Mouse (Mus musculus): Measurements from ENCODE around the gene Irak3.

The Irak3 gene

DNA sequence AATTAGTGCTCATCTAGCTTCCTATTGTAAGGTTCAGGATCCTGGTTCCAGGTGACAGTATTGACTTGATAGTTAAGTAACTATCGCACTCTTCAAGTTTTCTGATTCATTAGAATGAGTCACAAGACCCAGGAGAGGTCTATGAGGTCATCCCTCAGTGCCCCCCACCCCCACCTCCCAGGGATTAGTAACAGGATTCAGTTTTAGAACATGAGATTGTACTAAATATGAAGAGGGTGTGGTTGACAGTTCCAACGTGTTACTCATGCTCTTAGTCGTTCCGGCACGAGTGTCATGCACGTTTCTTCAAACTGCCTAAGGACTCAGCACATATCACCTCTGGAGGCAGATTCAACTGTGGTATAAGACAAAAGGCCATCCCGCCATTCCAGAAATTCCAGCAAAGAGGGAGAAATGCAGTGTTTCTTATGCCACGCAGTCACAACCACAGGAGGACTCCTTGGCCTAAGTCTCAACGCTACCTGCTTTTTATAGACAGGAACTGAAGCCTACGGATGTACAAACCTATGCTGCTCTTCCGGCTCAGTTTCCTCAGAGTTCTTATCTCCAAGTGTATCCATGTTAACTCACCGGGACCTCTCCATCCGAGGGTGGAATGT is 2.8 kb upstream of the Irak3 start:
- no peak for DNase-seq (ENCODE audit: low spot score in 2 of 2)

DNA sequence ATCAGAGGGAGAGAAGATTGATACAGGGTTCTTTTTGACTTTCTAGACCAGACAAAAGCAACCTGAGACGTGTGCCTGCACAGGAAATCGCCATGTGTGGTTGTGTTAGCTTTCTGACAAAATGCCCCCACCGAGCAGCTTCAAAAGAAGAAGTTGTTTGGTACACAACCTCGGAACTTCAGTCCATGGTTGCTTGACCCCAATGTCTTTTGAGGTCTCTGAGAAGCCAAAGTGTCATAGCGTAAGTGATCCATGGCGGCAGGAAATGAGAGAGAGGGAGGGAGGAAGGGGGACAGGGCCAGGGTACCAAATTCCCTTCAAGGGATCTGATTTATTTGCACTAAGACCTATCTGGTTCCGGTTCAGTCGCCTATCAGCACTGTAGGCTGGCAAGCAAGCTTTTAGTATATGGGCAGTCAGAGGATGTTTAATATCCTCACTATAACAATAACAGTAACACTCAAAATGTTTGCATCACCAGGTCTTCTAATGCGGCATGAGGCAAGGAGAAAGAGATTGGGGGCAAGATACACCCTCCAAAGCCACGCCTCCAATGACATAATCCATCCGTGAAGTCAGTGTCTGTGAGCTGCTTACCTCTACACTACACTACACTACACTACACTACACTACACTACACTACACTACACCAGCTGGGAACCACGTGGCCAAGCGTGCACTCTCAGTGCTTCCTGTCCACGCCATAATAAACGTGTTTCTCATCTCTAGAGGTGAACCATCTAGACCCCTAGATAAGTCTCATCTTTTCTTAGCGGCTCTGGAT is 729 bp upstream of the Irak3 start:
- DNase-seq (ENCODE audit: low spot score in 2 of 2) = no peak

DNA sequence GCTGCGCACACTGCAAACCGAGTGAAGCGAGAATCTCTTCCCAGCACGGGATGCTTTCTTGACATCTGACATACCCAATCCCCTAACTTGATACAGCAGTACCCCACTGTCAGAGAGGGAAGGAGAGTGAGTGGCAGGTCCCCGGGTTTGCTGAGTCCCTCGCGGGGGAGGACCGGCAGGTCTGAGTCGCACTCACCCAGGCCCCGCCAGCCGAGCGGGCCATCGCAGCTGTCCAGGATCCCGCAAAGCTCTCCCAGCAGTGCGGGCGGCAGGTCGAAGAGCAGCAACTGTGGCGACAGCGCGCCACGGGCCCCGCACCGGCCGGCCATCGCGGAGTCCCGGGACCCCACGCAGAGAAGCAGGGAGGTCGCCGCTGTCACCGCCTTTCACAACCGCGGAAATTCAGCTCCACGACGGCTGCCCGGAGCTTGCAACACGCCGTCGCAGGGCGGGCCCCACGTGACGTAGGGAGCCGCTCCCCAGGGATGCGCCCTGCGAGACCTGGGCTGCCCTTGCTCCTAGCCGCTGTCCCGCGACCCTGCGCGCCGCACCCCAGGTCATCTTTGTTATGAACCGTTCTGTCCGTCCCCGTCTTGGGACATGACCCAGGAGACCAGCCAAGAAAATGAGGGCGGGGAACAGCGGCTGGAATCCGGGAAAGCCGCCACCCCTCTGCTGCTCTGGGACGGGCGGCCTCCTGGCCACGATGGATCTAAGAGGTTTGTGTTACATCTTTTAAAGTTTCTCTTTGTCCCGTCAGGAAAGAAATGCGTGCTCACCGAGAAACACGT is 604 bp downstream of the Irak3 start, which contains the start of gene Tmbim4:
TSS of gene Tmbim4 (plus strand) at position 460 of the 791 bp plus-strand sequence.
- DNase-seq (ENCODE audit: low spot score in 2 of 2) = peak; percentile 84 to 89

DNA sequence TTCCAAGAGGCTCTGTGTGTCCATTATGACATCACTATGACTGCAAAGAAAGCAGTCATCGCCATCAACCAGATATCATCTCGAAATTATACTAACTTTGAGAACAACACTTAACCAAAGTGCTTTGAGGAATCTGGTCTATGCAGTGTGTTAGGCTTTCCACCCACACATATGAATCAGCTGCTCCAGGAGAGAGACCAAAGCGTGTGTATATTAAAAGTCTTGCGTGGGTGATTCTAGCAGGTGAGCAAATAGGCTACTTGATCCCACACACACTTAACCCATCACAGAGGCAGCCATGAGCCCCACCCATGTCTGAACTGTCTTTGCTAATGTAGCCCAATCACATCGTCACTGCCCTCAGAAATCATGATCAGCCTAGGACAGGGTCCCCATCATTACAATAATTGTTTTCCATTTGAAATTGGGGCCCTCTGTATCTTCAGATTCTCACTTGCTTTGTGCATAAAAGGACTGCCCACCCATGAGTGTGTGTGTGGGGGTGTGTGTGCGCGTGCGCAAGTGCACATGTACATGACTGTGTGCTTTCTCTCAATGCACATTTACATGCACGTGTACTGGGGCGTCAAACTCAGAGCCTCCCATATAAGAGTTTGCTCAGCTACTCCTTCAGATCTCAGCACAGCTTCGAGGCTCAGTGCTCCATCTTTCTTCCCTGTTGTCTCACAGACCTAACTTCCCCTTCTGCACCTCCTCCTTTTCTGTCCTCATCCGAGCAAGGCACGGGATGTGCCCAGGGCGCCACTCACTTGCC is 4.7 kb downstream of the Irak3 start:
- DNase-seq (ENCODE audit: low spot score in 2 of 2) = no peak

DNA sequence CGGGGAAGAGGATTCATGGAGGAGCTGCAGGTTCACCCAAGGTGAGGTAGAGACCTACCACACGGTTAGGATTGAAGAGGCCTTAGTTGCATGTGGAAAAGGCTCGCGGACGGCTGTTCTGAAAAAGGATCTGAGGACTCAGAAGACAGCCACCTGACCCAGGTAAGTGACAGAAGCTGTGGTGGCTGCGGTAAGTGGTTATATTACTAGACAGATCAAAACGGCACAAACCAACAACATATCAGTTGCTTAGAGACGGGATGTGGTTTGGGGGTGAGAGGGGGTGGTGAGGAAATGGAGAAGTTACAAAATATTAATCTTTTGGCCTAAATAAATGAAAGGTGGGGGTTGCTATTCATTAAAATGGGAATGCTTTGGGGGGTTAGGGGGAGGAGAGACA is 8.7 kb downstream of the Irak3 start:
- DNase-seq (ENCODE audit: low spot score in 2 of 2) = no peak

DNA sequence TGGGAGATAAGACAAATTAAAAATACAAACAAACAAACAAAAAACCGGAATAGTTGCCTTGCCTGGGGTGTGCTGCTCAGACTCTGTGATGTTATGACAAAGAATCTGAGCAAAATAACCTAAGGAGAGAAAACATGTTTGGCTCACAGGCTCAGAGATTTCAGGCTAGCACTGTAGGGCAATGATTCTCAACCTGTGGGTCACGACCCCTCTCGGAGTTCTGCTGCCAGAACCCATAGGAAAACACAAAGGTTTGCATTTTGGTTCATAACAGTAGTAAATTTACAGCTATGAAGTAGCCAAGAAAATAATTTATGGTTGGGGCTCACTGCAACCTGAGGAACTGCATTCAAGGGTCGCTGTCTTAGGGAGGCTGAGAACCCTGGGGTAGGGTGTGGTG is 9.7 kb downstream of the Irak3 start:
- no peak for DNase-seq (ENCODE audit: low spot score in 2 of 2)

DNA sequence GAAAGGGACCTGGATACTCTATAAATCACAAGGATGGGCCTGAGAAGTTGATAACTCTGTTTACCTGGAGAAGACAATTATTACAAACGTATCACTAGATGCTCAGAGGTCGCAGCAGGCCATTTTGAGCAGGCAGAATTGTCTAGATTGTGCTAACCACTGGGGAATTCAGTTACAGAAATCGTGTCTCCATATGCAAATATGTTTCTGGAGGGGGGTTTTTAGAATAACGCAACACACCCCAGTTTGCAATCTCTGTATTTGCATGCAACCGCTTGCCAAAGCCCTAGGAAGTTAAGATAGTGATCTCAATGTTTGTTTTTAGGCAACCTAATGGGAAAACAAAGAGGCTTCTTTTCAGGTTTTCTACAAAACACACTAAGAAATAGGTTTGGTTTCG is 10.8 kb downstream of the Irak3 start:
- no peak for DNase-seq (ENCODE audit: low spot score in 2 of 2)

DNA sequence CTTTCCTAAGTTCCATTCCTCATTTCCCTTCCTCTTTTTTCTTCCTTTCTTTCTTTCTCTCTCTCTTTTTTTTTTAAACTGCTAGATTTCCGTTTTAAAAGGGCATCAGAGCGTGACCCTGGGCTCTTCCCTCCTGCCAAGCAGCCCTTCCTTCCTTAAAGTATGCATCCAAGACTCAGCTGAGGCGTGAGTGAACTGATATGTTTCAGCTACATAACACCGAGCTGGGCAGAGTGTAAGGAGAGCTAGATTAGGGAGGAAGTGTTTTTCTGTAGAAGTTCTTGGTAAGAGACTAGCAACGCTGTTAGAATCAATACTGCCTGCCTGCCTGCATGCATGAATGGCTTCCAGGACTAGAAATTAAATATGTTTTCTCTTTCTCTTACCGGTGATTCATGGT is 12.1 kb downstream of the Irak3 start:
- no peak for DNase-seq (ENCODE audit: low spot score in 2 of 2)

DNA sequence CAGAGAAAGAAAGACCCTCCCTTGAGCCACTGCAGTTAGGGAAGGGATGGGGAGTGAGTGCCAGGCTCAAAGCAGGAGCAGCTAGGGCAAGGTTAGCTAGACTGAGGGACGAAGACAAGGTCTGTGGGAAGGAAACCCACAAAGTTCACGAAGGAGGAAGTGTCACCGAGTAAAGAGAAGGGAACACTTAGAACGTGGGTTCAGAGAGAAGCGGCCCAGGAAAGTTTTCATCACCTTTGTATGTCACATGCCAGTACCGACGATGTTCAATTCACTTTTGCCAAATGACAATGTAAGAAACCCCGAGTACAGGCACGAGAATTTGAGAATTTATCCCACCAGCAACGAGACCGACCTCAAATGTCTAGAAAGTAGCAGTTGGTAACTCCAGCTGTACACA is 12.7 kb downstream of the Irak3 start:
- no peak for DNase-seq (ENCODE audit: low spot score in 2 of 2)

DNA sequence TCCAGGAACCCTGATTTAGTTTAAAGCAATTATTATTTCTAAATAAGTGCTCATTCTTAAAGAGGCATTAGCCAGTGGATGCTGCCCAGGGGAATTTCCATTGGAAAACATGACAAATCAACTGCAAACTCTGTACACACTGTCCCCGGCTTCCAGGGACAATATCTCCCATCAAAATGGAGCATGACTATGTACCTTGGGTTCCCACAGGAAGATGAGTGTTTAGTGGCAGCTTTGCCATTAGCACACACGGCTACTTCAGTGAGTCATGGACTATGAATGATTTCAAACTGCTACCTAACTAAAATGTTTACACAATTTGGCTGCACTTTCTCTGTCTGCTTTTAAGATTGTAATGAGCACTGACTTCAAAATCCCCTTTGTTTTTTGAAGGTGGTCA is 13.4 kb downstream of the Irak3 start:
- no peak for DNase-seq (ENCODE audit: low spot score in 2 of 2)

DNA sequence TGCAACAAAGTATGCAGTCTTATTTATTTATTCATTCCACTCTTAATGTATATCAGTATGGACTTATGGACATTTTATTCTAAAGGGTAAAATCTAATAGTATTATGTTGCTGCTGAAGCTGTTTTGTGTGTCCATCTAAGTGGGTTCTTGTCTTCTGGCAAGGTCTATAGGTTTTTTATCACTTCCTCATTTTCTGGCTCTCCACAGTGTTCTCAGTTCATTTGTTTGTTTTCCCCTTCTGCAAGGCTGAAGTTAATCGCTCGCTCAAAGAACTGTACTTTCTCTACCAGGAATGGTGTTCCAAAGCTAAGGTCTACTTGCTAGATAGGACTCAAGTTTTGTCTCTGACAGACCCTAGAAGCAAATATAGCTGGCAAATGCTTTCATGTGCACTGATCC is 18.6 kb downstream of the Irak3 start:
- no peak for DNase-seq (ENCODE audit: low spot score in 2 of 2)

DNA sequence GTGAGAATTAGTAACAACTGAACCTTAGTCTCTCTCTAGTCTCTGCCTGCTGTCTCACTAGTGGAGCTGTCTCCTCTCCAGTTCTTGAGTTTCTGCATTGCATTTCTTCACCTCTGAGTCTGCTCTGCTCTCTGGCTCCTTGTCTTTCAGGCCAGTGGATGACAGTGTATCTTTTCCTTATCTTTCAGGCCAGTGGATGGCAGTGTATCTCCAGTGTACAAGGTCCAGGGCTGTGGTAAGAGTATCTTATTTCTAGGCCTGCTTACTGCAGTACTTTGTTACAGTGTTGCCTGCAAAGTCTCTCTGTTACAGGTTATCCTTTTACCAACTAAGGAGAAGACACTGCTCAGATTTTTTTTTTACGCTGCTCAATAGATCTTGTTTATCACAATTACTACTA is 19.0 kb downstream of the Irak3 start:
- no peak for DNase-seq (ENCODE audit: low spot score in 2 of 2)

DNA sequence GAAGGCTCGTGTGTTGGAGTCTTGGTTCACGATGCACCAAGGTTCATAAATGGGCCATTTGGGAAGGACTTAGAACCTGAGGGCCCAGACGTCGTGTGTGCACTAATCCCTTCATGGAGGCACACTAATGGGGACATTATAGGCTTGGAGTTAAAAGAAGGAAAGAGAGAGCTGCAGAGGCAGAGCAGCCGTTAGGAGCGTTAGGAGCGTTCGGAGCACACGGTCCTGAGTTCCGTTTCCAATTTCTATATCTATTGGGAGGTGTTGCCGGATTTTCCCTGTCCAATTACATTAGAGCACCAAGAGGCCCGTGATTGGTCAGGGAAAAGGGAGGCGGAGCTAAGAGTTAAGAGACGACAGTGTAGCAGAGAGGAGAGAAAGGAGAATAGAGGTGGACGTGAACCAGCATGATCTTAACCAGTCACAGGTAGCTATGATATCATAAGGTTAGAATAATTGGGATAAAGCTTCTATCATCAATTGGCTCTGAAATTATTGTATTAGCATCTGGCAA is 27.7 kb downstream of the Irak3 start:
- no peak for DNase-seq (ENCODE audit: low spot score in 2 of 2)

DNA sequence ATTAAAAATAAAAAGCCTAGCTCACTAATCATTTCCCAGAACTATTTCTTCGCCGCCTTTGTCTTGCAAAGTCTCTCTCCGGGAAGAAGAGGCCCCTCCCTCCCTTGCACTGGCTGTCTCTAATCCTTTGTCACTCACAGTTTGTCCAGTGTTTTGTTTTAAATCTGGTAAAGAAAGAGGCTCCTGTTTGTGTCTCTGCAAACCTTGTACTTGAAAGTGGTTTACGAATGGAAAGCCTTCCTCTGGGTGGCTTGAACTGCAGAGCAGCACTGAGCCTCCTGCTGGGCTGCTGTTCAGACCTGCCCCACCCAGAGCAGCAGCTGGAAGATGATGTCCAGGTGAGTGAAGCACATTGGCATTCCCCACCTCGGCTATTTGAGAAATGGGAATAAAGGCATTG is 30.6 kb downstream of the Irak3 start:
- no peak for DNase-seq (ENCODE audit: low spot score in 2 of 2)

DNA sequence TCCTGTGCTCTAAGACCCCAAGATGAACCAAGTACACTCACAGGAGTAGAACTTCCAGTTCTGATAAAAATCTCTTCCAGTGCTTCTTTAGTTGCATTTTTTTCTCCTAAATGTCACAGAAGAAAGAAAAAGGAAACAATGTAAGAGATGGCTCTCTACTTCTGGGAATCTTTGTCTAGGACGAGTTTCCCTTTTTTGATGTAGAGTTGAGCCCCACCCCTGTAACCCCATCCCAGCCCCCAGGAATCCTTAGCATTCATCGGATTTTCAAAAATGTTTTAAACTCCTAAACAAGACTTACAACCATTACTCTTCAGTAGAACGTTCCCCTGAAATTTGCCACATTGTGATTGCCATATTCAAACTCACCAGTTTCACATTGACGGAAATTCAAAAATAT is 31.7 kb downstream of the Irak3 start:
- DNase-seq (ENCODE audit: low spot score in 2 of 2) = no peak

DNA sequence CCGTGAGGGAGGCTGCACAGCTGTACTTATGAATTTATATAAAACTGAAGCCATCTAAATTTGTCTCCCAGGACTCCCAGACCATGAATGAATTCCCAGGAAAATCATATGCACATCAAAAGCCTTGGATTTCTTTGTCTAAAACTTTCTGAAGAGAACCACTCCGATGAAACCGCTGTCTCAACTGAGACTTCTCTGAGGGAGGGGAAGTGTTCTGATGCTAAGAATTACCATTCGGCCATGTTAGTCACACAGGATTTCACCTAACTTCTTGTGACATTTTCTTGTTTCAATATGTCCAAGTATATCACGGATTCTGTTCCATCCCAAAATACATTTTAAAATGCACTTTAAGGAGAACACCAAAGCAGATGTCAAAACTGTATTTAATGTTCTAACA is 32.1 kb downstream of the Irak3 start:
- no peak for DNase-seq (ENCODE audit: low spot score in 2 of 2)

DNA sequence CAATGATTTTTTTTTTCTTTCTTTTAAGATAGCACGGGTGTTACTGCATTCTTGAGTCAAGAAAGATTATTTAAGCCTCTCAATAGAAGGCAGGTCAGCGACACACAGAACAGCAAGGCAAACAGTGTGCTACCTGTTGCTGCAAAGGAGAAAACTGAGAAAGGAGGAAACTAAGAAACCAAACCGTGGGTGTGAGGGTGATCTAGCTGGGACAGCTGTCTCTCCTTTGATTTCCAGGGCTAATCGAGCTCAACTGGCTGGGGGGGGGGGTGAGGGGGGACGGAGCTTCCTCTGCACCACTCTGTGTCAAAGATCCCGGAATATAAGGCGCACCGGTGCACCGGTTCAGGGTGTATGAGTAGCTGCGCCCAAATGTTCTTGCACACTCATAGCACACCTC is 32.9 kb downstream of the Irak3 start:
- DNase-seq (ENCODE audit: low spot score in 2 of 2) = no peak

DNA sequence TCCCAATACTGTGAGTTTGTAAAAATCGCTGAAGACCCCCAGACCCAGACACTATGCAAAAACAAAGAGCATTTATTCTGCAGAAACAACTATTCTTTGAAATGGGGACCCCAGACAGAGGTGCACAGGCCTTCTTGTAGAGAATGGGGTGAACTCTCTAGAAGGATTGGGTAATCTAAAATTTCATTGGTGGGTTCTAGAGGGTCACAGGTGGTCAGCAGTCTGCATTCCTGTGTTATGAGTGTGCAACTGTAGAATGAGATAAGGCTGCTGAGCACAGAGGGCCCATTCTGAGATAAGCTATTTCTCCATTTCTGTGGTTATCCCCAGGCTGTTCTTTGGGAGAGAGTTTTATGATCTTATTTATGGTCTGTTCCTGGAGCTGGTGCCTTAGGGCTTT is 33.9 kb downstream of the Irak3 start:
- DNase-seq (ENCODE audit: low spot score in 2 of 2) = no peak

DNA sequence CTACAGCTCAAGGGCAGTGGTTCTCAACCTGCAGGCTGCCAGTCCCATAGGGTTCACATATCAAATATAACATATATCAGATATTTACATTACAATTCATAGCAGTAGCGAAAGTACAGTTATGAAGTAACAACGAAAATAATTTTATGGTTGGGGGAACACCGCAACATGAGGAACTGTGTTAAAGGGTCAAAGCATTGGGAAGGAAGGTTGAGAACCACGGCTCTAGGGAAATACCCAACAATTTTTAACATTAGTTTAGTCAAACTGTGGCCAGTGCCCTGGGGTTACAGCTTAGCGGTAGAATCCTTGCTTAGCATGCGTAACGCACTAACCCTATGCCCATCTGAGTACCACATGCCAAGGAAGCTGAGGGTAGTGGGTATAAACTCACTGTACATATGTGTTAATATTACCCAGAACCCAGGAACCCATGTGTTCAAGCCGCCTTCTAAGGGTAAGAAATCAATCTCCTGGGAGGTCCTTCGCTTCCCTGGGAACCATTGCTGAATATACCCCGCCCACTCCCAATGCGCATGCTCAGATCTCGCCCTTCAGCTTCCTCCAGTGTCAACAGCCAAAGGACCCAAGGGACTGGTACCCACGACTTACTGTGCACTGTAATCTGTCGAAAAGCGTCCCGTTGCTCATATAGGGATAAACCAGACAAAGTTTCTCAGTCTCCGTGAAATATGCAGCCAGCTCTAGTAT is 36.0 kb downstream of the Irak3 start:
- no peak for DNase-seq (ENCODE audit: low spot score in 2 of 2)

DNA sequence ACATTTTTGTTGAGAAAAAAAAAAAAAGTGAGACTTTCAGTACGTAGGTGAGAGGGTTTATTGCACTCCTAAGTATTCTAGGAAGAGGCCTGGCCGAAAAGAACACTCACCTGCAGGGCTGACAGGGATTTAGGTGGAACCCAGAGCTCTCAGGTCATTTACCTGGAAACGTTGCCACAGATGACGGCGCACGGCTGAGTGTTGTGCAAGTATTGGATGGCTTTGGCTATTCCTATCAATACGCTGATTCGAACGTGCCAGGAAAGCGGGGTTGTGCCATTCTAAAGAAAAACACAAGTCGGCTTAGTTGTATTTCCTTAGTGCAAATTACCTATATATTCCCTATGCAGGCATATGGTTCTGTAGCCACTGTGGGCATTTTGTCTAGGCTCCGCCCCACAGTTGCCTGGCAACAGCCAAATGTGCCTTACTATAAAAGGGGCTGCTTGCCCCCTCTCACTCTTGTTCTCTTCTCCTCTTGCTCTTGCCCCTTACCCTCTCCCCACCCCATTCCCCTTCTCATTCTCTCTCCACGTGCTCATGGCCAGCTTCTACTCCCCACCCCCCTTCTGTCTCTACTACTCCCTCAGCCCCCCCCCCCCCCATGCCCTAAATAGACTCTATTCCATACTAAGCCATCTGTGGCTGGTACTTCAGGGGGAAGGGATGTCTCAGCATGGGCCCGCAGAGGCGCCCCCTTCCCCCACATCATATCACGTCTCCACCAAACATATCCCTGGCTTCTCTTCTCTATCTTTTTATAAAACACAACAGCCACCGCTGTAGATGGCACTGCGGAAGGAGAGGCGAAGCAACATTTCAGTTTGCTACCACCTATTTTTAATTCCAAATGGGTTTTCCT is 36.8 kb downstream of the Irak3 start:
- no peak for DNase-seq (ENCODE audit: low spot score in 2 of 2)
